Mouse (Mus musculus) MEL (cell line): ENCODE results near the gene Prrc2c. TPM values are rescaled to one million over a fixed set of nuclear protein-coding genes. Genes with fewer than 3 reads are reported as not detected.

ENCODE experiments used
- DNase-seq: peaks from one replicate; pipeline ENCODE4 v3.0.0; 2011; ENCODE audit warnings: low read depth, low spot score
- H3K27ac ChIP-seq: 2 replicates; pipeline ENCODE4 v1.5.1; 2012; ENCODE audit warnings: low read depth, mild to moderate bottlenecking, control low read depth, low read length, moderate library complexity; ENCODE audit not compliant: control insufficient read depth
- H3K27me3 ChIP-seq, 2 experiments: fragments of 150-350 bp in 1 of 2; sonication (generic) in 1 of 2; 2 replicates each; pipeline ENCODE4 v1.6.1; 2012; ENCODE audit warnings: low read length in 2 of 2, mild to moderate bottlenecking in 2 of 2, improper control_type of control experiment in 1 of 2, moderate library complexity in 1 of 2; ENCODE audit not compliant: insufficient read depth in 2 of 2, control insufficient read depth in 1 of 2
- H3K36me3 ChIP-seq, 2 experiments: 2 replicates each; pipeline ENCODE4 v1.6.1; 2012 to 2014; ENCODE audit warnings: low read length in 2 of 2, improper control_type of control experiment in 1 of 2, inconsistent platforms in 1 of 2, mild to moderate bottlenecking in 1 of 2; ENCODE audit not compliant: insufficient read depth in 2 of 2, control insufficient read depth in 1 of 2
- H3K4me1 ChIP-seq, 2 experiments: fragments of 150-350 bp in 1 of 2; sonication (generic) in 1 of 2; 2 replicates each; pipeline ENCODE4 v1.6.1; 2012; ENCODE audit warnings: low read length in 2 of 2, improper control_type of control experiment in 1 of 2, mild to moderate bottlenecking in 1 of 2; ENCODE audit not compliant: insufficient read depth in 2 of 2, control insufficient read depth in 1 of 2
- H3K4me3 ChIP-seq, 2 experiments: fragments of 150-350 bp in 1 of 2; sonication (generic) in 1 of 2; 2 replicates each; pipeline ENCODE4 v1.5.1; 2012; ENCODE audit warnings: low read depth in 2 of 2, low read length in 2 of 2, mild to moderate bottlenecking in 2 of 2, moderate library complexity in 2 of 2, control low read depth in 1 of 2, improper control_type of control experiment in 1 of 2; ENCODE audit not compliant: control insufficient read depth in 1 of 2, insufficient read depth in 1 of 2
- H3K79me2 ChIP-seq: 2 replicates; pipeline ENCODE4 v1.6.1; 2012; ENCODE audit warnings: mild to moderate bottlenecking, low read length, moderate library complexity; ENCODE audit not compliant: control insufficient read depth, poor library complexity, insufficient read depth
- H3K9ac ChIP-seq: 2 replicates; pipeline ENCODE4 v1.6.1; 2012; ENCODE audit warnings: low read depth, mild to moderate bottlenecking, control low read depth, low read length, moderate library complexity; ENCODE audit not compliant: control insufficient read depth, poor library complexity, severe bottlenecking
- H3K9me3 ChIP-seq: fragments of 150-350 bp; sonication (generic); replicated peaks from 2 replicates; pipeline ENCODE4 v1.6.1; 2012; ENCODE audit warnings: mild to moderate bottlenecking, low read length, improper control_type of control experiment, moderate library complexity; ENCODE audit not compliant: insufficient read depth
- BHLHE40 ChIP-seq: IDR thresholded peaks from 2 replicates; pipeline ENCODE4 v1.6.1; 2012; ENCODE audit warnings: low read depth, mild to moderate bottlenecking, inconsistent platforms, low read length, improper control_type of control experiment, borderline replicate concordance
- CHD2 ChIP-seq: IDR thresholded peaks from 2 replicates; pipeline ENCODE4 v1.6.1; 2011; ENCODE audit warnings: low read length, improper control_type of control experiment
- E2F4 ChIP-seq: IDR thresholded peaks from 2 replicates; pipeline ENCODE4 v1.6.1; 2011; ENCODE audit warnings: low read depth, low read length, improper control_type of control experiment, borderline replicate concordance
- EP300 ChIP-seq, 2 experiments: IDR thresholded peaks; 2 replicates each; pipeline ENCODE4 v1.6.1; 2011; ENCODE audit warnings: improper control_type of control experiment in 2 of 2, low read length in 2 of 2, low read depth in 1 of 2, mild to moderate bottlenecking in 1 of 2
- ETS1 ChIP-seq: IDR thresholded peaks from 2 replicates; pipeline ENCODE4 v1.6.1; 2012; ENCODE audit warnings: low read depth, mild to moderate bottlenecking, inconsistent platforms, low read length, improper control_type of control experiment, moderate library complexity
- GATA1 ChIP-seq: IDR thresholded peaks from 2 replicates; pipeline ENCODE4 v1.6.1; 2011; ENCODE audit warnings: low read depth, low read length, improper control_type of control experiment
- MAFK ChIP-seq: IDR thresholded peaks from 2 replicates; pipeline ENCODE4 v1.6.1; 2011; ENCODE audit warnings: low read depth, mild to moderate bottlenecking, low read length, improper control_type of control experiment, borderline replicate concordance
- MAX ChIP-seq: IDR thresholded peaks from 2 replicates; pipeline ENCODE4 v1.6.1; 2011; ENCODE audit warnings: low read length, improper control_type of control experiment
- MXI1 ChIP-seq: IDR thresholded peaks from 2 replicates; pipeline ENCODE4 v1.6.1; 2011; ENCODE audit warnings: mild to moderate bottlenecking, low read depth, low read length, improper control_type of control experiment
- NELFE ChIP-seq: IDR thresholded peaks from 2 replicates; pipeline ENCODE4 v1.6.1; 2011; ENCODE audit warnings: low read depth, low read length, improper control_type of control experiment
- SMC3 ChIP-seq: IDR thresholded peaks from 2 replicates; pipeline ENCODE4 v1.6.1; 2011; ENCODE audit warnings: low read depth, low read length, improper control_type of control experiment
- TAL1 ChIP-seq: IDR thresholded peaks from 2 replicates; pipeline ENCODE4 v1.6.1; 2012; ENCODE audit warnings: mild to moderate bottlenecking, inconsistent platforms, low read length, moderate library complexity, mixed read lengths
- TBP ChIP-seq: IDR thresholded peaks from 2 replicates; pipeline ENCODE4 v1.8.0; 2011; ENCODE audit warnings: low read depth, low read length, improper control_type of control experiment
- TCF12 ChIP-seq: IDR thresholded peaks from 2 replicates; pipeline ENCODE4 v1.6.1; 2014; ENCODE audit warnings: low read depth, mild to moderate bottlenecking, inconsistent platforms, low read length, improper control_type of control experiment, moderate library complexity
- ZC3H11A ChIP-seq: IDR thresholded peaks from 2 replicates; pipeline ENCODE4 v1.6.1; 2012; ENCODE audit warnings: low read depth, mild to moderate bottlenecking, inconsistent platforms, low read length, improper control_type of control experiment
- ZKSCAN1 ChIP-seq: IDR thresholded peaks from 2 replicates; pipeline ENCODE4 v1.6.1; 2012; ENCODE audit warnings: low read depth, mild to moderate bottlenecking, inconsistent platforms, low read length, improper control_type of control experiment, moderate library complexity
- ZMIZ1 ChIP-seq: IDR thresholded peaks from 2 replicates; pipeline ENCODE4 v1.6.1; 2012; ENCODE audit warnings: low read depth, mild to moderate bottlenecking, inconsistent platforms, low read length, improper control_type of control experiment, moderate library complexity
- polyA plus RNA-seq, 2 experiments: library from polyadenylated mRNA; stranded (reverse) in 1 of 2; unstranded in 1 of 2; fragments of >175 nt in 1 of 2; fragments of >200 nt in 1 of 2; gene quantifications; 2 replicates each; pipeline versions ENCODE4 v1.2.1 to v1.2.4; 2012; ENCODE audit warnings: low replicate concordance in 2 of 2, low read depth in 1 of 2; ENCODE audit not compliant: insufficient read length in 2 of 2, insufficient read depth in 1 of 2, missing spikeins in 1 of 2
- total RNA-seq: library from RNA; depleted of rRNA; stranded (reverse); fragments of 300-350 nt; gene quantifications from 2 replicates; pipeline ENCODE4 v1.2.3, GENCODE M21; 2012

Prrc2c gene
- total and polyA plus RNA-seq, 3 experiments: 55.5 to 343 (median 142) TPM

GRCm38 (mm10) chr1:162660276-162660860 lies 80.0 kb downstream of the Prrc2c start:
- peak; percentile 51 for DNase-seq
- TF ChIP-seq TBP (no peak), EP300 (IDR thresholded peaks at IDR 0.05; ENCODE audit: low read depth in 1 of 2, low read length in 2 of 2) (peak in 1 of 2 experiments; percentile 21; a peak in 1 of 4 replicates), TCF12 (peak; percentile 59), MXI1 (0 out of 2 replicates have a peak, but pooled peaks have one; percentile 30), TAL1 (peak; percentile 68), E2F4 (no peak), GATA1 (peak; percentile 22; the same call in 1 of the 2 replicates), ETS1 (peak; percentile 86), SMC3 (no peak)

GRCm38 (mm10) chr1:162658119-162658518 lies 82.2 kb downstream of the Prrc2c start, which contains the start of gene Myocos:
Myocos (minus strand) TSS chr1:162658219.
- Histone ChIP-seq H3K27ac (no peak within 1 kb of the TSS), H3K4me3 (no peak within 1 kb of the TSS), H3K36me3 (peaks cover 0 to 7% of the 10 kb centered on the region in 2 experiments; a peak in 2 of 4 replicates), H3K9ac (no peak within 1 kb of the TSS), H3K79me2 (no peaks in the 10 kb centered on the region), H3K4me1 (peaks cover 0 to 11% of the 10 kb centered on the region in 2 experiments; a peak in 3 of 4 replicates), H3K9me3 (no peaks in the 10 kb centered on the region), H3K27me3 (no peaks in the 10 kb centered on the region; a peak in 1 of 4 replicates)
- no peak for TF ChIP-seq ZC3H11A
- TF ChIP-seq BHLHE40: no peak
- TF ChIP-seq TCF12: no peak
- DNase-seq: no peak

More at GRCm38 (mm10) chr1:162660276-162660860, 80.0 kb downstream of the Prrc2c start:
- Histone ChIP-seq H3K79me2 (no peaks in the 10 kb centered on the region), H3K27ac (no peak overlapping the region), H3K36me3 (peaks cover 0 to 7% of the 10 kb centered on the region in 2 experiments; a peak in 2 of 4 replicates), H3K27me3 (no peaks in the 10 kb centered on the region), H3K9ac (no peak overlapping the region), H3K9me3 (no peaks in the 10 kb centered on the region), H3K4me3 (no peak overlapping the region), H3K4me1 (peaks cover 0 to 11% of the 10 kb centered on the region in 2 experiments; a peak in 3 of 4 replicates)

GRCm38 (mm10) chr1:162648416-162648815 lies 91.9 kb downstream of the Prrc2c start:
- Histone ChIP-seq H3K27me3 (peaks cover 0 to 2% of the 10 kb centered on the region in 2 experiments; a peak in 2 of 4 replicates), H3K36me3 (no peaks in the 10 kb centered on the region), H3K4me1 (0 out of 4 replicates have a peak, but pooled peaks cover 0 to 3% of the 10 kb centered on the region in 2 experiments), H3K9ac (no peak overlapping the region), H3K79me2 (no peaks in the 10 kb centered on the region), H3K9me3 (no peaks in the 10 kb centered on the region), H3K4me3 (no peak overlapping the region), H3K27ac (no peak overlapping the region)
- no peak for DNase-seq
- TF ChIP-seq CHD2 (no peak), ZKSCAN1 (no peak), MAX (no peak), MAFK (no peak), NELFE (no peak), ZMIZ1 (no peak), E2F4 (no peak)
